In genomic region chr11:100619485-100619975, GRCm38 (mm10) we compare ENCODE assay signal across 8 mouse cellular contexts. TPM values are rescaled to one million over a fixed set of nuclear protein-coding genes. Genes with fewer than 3 reads are reported as not detected.
A peak's percentile ranks its signal among the peaks of the same experiment; 100 is the strongest.
DNase-seq lines count a peak whose midpoint lies in the region; ATAC-seq and TF ChIP-seq lines count a peak whose summit lies in the region.

No protein-coding gene starts in this region.

- in situ Hi-C loops in Patski (cut with MboI; ENCODE audit: low pct_unique_long_range_greater_than_20kb): no loop called here

- CTCF ChIA-PET in Patski (lab: Charles Lee): interaction anchor here (1.0 kb wide), 1 partner anchor 82 kb away, joined by 3 read pairs; no protein-coding TSS in a partner anchor

- H3K4me2 ChIP-seq in hindbrain, embryonic 15.5 days: peak overlapping the region; percentile 87

- ATAC-seq in Patski: peak; percentile 68
- peak; percentile 96 for ATAC-seq in hindbrain, embryonic 15.5 days (ENCODE audit: low FRiP score, low read depth)

- peak overlapping the region; percentile 92 for H3K27ac ChIP-seq in hindbrain, embryonic 15.5 days (replicated peaks)

- peak overlapping the region; percentile 88 for H3K4me3 ChIP-seq in hindbrain, embryonic 15.5 days

- H3K36me3 ChIP-seq in hindbrain, embryonic 15.5 days: no peaks in the 10 kb centered on the region

- peak overlapping the region; percentile 87 for H3K9ac ChIP-seq in hindbrain, embryonic 15.5 days

- no peaks in the 10 kb centered on the region for H3K9me3 ChIP-seq in hindbrain, embryonic 15.5 days

- H3K4me1 ChIP-seq in hindbrain, embryonic 15.5 days (replicated peaks): peaks cover 47% of the 10 kb centered on the region

- peak; percentile 89 for TF ChIP-seq CTCF in Patski (IDR thresholded peaks at IDR 0.05)

- DNase-seq in Patski (ENCODE audit: low read depth, low spot score): peak; percentile 68
- DNase-seq in cerebellum, postnatal 14 days: peak; percentile 98
- peak; percentile 92 to 94 for DNase-seq in frontal cortex, postnatal 25 days (ENCODE audit: low spot score in 2 of 2)
- DNase-seq in left cerebral cortex, adult 11 months (ENCODE audit: low spot score): peak; percentile 91
- peak; percentile 96 to 98 for DNase-seq in lung, postnatal 4 days
- peak; percentile 90 for DNase-seq in retina, postnatal 7 days (ENCODE audit: low read depth, low spot score)
- DNase-seq in urinary bladder, adult 2 months (ENCODE audit: low spot score): peak; percentile 91

- WGBS in hindbrain, embryonic 15.5 days: under 1% methylated on average over 40 of the region's 40 CpGs

- POLR2A ChIA-PET in Patski (lab: Charles Lee): interaction anchor here (0.7 to 1.7 kb wide), 4 partner anchors 13 to 43 kb away, joined by 3 to 7 read pairs (median 4); no protein-coding TSS in a partner anchor

- H3K27me3 ChIP-seq in Patski: no peaks in the 10 kb centered on the region
- H3K27me3 ChIP-seq in hindbrain, embryonic 15.5 days: no peaks in the 10 kb centered on the region

RNA-seq across cellular contexts. Expression of gene Dnajc7, which starts 0.4 kb away (rescaled TPM):
- 268 TPM for polyA plus RNA-seq in Patski (2021)
- 278 and 296 TPM in 2 replicates for polyA plus RNA-seq in hindbrain, embryonic 15.5 days (2015; fragmentation: Nextera tagmentation; extraction: Ambion mirVana)
- 118 and 123 TPM in 2 replicates for polyA plus RNA-seq in urinary bladder, adult 2 months (2012; rRNA removed)

RNA-seq across cellular contexts. Expression of gene Nkiras2, which starts 0.5 kb away (rescaled TPM):
- polyA plus RNA-seq in Patski (2021): 36.5 TPM
- polyA plus RNA-seq in hindbrain, embryonic 15.5 days (2015; fragmentation: Nextera tagmentation; extraction: Ambion mirVana): 96.2 and 104 TPM in 2 replicates
- polyA plus RNA-seq in urinary bladder, adult 2 months (2012; rRNA removed): 54.8 and 55.4 TPM in 2 replicates

RNA-seq across cellular contexts. Expression of gene Cnp, which starts 44.8 kb away (rescaled TPM):
- polyA plus RNA-seq in Patski (2021): 17.9 TPM
- polyA plus RNA-seq in hindbrain, embryonic 15.5 days (2015; fragmentation: Nextera tagmentation; extraction: Ambion mirVana): 60.1 and 61.3 TPM in 2 replicates
- 34.9 and 36.0 TPM in 2 replicates for polyA plus RNA-seq in urinary bladder, adult 2 months (2012; rRNA removed)

Comparison
In these comparisons a context has a peak if more than half of its experiments do, and no peak if none do; other contexts are left out.
1. Peak in every context shown above with its lines: DNase-seq, ATAC-seq, H3K4me3 ChIP-seq and H3K27ac ChIP-seq.